Mouse (Mus musculus): ENCODE results near the gene Ppp1r21.

DNA sequence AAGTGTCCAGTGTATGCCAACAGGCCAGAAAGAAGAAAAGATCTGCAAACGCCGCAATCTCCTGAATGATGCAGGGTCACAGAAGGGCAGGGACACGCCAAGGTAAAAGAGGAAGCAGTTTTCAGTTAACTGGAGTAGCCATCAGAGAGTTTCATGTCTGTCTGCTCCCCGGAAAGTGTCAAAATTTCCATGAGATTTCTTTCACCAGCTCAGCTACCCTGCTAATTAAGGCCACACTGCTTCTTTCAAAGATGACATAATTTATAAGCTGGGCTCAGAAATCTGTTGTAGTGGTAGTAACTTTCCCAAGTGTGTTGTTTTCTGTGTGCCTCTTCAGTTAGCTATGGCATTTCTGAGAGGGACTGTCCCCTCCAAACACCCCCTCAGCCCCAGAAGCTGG lies 66.2 kb downstream of the Ppp1r21 start:
- TF ChIP-seq EP300 (IDR thresholded peaks at IDR 0.05; ENCODE audit: insufficient read depth, low read depth, low read length) (no peak), CTCF (IDR thresholded peaks at IDR 0.05; ENCODE audit: low read depth, low read length) (no peak), POLR2A (IDR thresholded peaks at IDR 0.05; ENCODE audit: insufficient read depth, low read length) (no peak)
